Mouse (Mus musculus) erythroblast, embryonic 14.5 days (primary cell): ENCODE data around the gene Gm8906. TPM values are rescaled to one million over a fixed set of nuclear protein-coding genes. Genes with fewer than 3 reads are reported as not detected.
"Not testable (repeated sequence)": the region's sequence is repeated elsewhere in the genome, so short reads cannot be mapped to it uniquely, and the experiment has no call there.

ENCODE experiments used
- H3K27me3 ChIP-seq: 2 replicates; pipeline ENCODE4 v1.6.1; 2012; ENCODE audit warnings: inconsistent platforms; ENCODE audit not compliant: control insufficient read depth
- H3K36me3 ChIP-seq: 2 replicates; pipeline ENCODE4 v1.6.1; 2012; ENCODE audit warnings: mild to moderate bottlenecking, inconsistent platforms; ENCODE audit not compliant: control insufficient read depth
- H3K4me1 ChIP-seq: 2 replicates; pipeline ENCODE4 v1.6.1; 2012; ENCODE audit warnings: inconsistent platforms; ENCODE audit not compliant: control insufficient read depth
- H3K4me3 ChIP-seq: replicated peaks from 2 replicates; pipeline ENCODE3; 2012; ENCODE audit warnings: moderate library complexity, mild to moderate bottlenecking, inconsistent platforms
- H3K9me3 ChIP-seq: 2 replicates; pipeline ENCODE4 v1.6.1; 2012; ENCODE audit warnings: low read length, inconsistent platforms, mixed read lengths; ENCODE audit not compliant: control insufficient read depth
- polyA plus RNA-seq: library from polyadenylated mRNA; stranded (reverse); fragments of >175 nt; gene quantifications from 2 replicates; pipeline ENCODE4 v1.2.3, GENCODE M21; 2012

Gene Gm8906
- not detected in 2 replicates for polyA plus RNA-seq

- not testable (repeated sequence) for H3K36me3 ChIP-seq, H3K4me1 ChIP-seq, H3K27me3 ChIP-seq, H3K9me3 ChIP-seq, H3K4me3 ChIP-seq
These were observed at the start of gene Gm8906 for GRCm38 (mm10) chr5:11502385-11502784. Gene Gm8906 (plus strand): TSS chr5:11502685.

Other genes with a start within 250 kb of the Gm8906 start
- gene Gm8890, start 246.7 kb upstream of the Gm8906 start, polyA plus RNA-seq: not detected in 2 replicates
- gene Speer1, start 161.2 kb upstream of the Gm8906 start, polyA plus RNA-seq: not detected in 2 replicates
- not detected in 2 replicates for gene Gm8897, start 86.3 kb upstream of the Gm8906 start, polyA plus RNA-seq
- not detected in 2 replicates for gene Gm6460, start 92.2 kb downstream of the Gm8906 start, polyA plus RNA-seq
- not detected in 2 replicates for gene Gm8922, start 179.3 kb downstream of the Gm8906 start, polyA plus RNA-seq